Mouse (Mus musculus) stomach, embryonic 14.5 days (tissue): ENCODE measurements around the gene Ovol1. TPM values are rescaled to one million over a fixed set of nuclear protein-coding genes. Genes with fewer than 3 reads are reported as not detected.

Source experiments
- ATAC-seq: fragments of 200-750 bp; cut with Nextera tagmentation; 2 replicates; pipeline ENCODE4 v1.8.0; 2017; ENCODE audit warnings: low read depth, moderate TSS enrichment; ENCODE audit not compliant: insufficient number of reproducible peaks, insufficient read depth, low FRiP score
- H3K27ac ChIP-seq: fragments of 300-500 bp; sonication (generic); 2 replicates; pipeline ENCODE4 v1.5.1; 2014; ENCODE audit warnings: mild to moderate bottlenecking, low read length, moderate library complexity, mixed read lengths
- H3K27me3 ChIP-seq: fragments of 300-500 bp; sonication (generic); 2 replicates; pipeline ENCODE4 v1.6.1; 2014; ENCODE audit warnings: low read length, control low read depth, mixed read lengths; ENCODE audit not compliant: control insufficient read depth, insufficient read depth
- H3K36me3 ChIP-seq: fragments of 300-500 bp; sonication (generic); 2 replicates; pipeline ENCODE4 v1.6.1; 2014; ENCODE audit warnings: mild to moderate bottlenecking, control low read depth, low read length, moderate library complexity, mixed read lengths; ENCODE audit not compliant: control insufficient read depth, insufficient read depth
- H3K4me1 ChIP-seq: fragments of 300-500 bp; sonication (generic); 2 replicates; pipeline ENCODE4 v1.6.1; 2014; ENCODE audit warnings: low read length, control low read depth, mixed read lengths; ENCODE audit not compliant: control insufficient read depth, insufficient read depth
- H3K4me2 ChIP-seq: fragments of 300-500 bp; sonication (generic); replicated peaks from 2 replicates; pipeline ENCODE4 v1.6.1; 2014; ENCODE audit warnings: low read depth, low read length, control low read depth
- H3K4me3 ChIP-seq: fragments of 300-500 bp; sonication (generic); 2 replicates; pipeline ENCODE4 v1.5.1; 2014; ENCODE audit warnings: low read depth, low read length, control low read depth
- H3K9ac ChIP-seq: fragments of 300-500 bp; sonication (generic); replicated peaks from 2 replicates; pipeline ENCODE4 v1.6.1; 2014; ENCODE audit warnings: low read depth, mild to moderate bottlenecking, control low read depth, low read length, moderate library complexity, mixed read lengths
- H3K9me3 ChIP-seq: fragments of 300-500 bp; sonication (generic); 2 replicates; pipeline ENCODE4 v1.6.1; 2016; ENCODE audit warnings: low read depth, low read length, control low read depth; ENCODE audit not compliant: control insufficient read depth
- WGBS: fragments of 180-500 bp; shearing (Covaris S2); extraction: QIAGEN DNeasy Blood & Tissue Kit; methylation state at CpG from one replicate; pipeline ENCODE4 v1.1.7; 2014; 5-methylcytosine and 5-hydroxymethylcytosine counted together
- polyA plus RNA-seq: library from polyadenylated mRNA; unstranded; fragments of >200 nt; fragmentation: Nextera tagmentation; extraction: Ambion mirVana; gene quantifications from 2 replicates; pipeline ENCODE4 v1.2.1, GENCODE M21; 2014

The Ovol1 gene
- polyA plus RNA-seq, 1 experiment from 2014 or later: 11.5 TPM

- H3K4me1 ChIP-seq: peaks cover 8% of the 10 kb centered on the region; the same call in 1 of the 2 replicates
- no peaks in the 10 kb centered on the region for H3K36me3 ChIP-seq
- H3K27me3 ChIP-seq: no peaks in the 10 kb centered on the region
- ATAC-seq: no peak
- H3K27ac ChIP-seq: 0 out of 2 replicates have a peak overlapping the region, but pooled peaks have one; percentile 10
- 46% methylated on average over 15 of the region's 15 CpGs for WGBS
- peak overlapping the region; percentile 76 for H3K4me2 ChIP-seq
- H3K9me3 ChIP-seq: no peaks in the 10 kb centered on the region
- peak overlapping the region; percentile 45 for H3K4me3 ChIP-seq
- H3K9ac ChIP-seq: peak overlapping the region; percentile 57
Measured at GRCm38 (mm10) chr19:5511074-5511632, 49.3 kb downstream of the Ovol1 start.

- peak within 1 kb of the TSS; percentile 45 for H3K4me3 ChIP-seq
- H3K9ac ChIP-seq: peak within 1 kb of the TSS; percentile 57
- 3% methylated on average over 46 of the region's 47 CpGs for WGBS
Measured at GRCm38 (mm10) chr19:5510031-5511026, 50.1 kb downstream of the Ovol1 start, which contains the start of gene Snx32. Gene Snx32, minus strand, starts transcription at chr19:5510538.

GRCm38 (mm10) chr19:5503687-5504086 is 56.8 kb downstream of the Ovol1 start, which contains the start of gene 1700020D05Rik:
Gene 1700020D05Rik, minus strand, starts transcription at chr19:5503787.
- Histone ChIP-seq H3K4me2 (no peak within 1 kb of the TSS), H3K36me3 (no peaks in the 10 kb centered on the region), H3K27ac (no peak within 1 kb of the TSS), H3K4me3 (no peak within 1 kb of the TSS), H3K9ac (no peak within 1 kb of the TSS), H3K9me3 (no peaks in the 10 kb centered on the region), H3K4me1 (no peaks in the 10 kb centered on the region), H3K27me3 (no peaks in the 10 kb centered on the region)
- 62% methylated on average over 17 of the region's 17 CpGs for WGBS
- no peak for ATAC-seq

More at GRCm38 (mm10) chr19:5510031-5511026, 50.1 kb downstream of the Ovol1 start, which contains the start of gene Snx32:
- Histone ChIP-seq H3K27me3 (no peaks in the 10 kb centered on the region), H3K9me3 (no peaks in the 10 kb centered on the region), H3K27ac (0 out of 2 replicates have a peak within 1 kb of the TSS, but pooled peaks have one; percentile 10), H3K4me1 (peaks cover 8% of the 10 kb centered on the region; the same call in 1 of the 2 replicates), H3K4me2 (peak within 1 kb of the TSS; percentile 76), H3K36me3 (no peaks in the 10 kb centered on the region)
- peak; percentile 99 for ATAC-seq

- no peak for ATAC-seq
- H3K9ac ChIP-seq: no peak overlapping the region
- H3K27me3 ChIP-seq: no peaks in the 10 kb centered on the region
- peaks cover 16% of the 10 kb centered on the region for H3K36me3 ChIP-seq
- WGBS: 84% methylated on average over 2 of the region's 2 CpGs
- no peaks in the 10 kb centered on the region for H3K9me3 ChIP-seq
- H3K4me2 ChIP-seq: no peak overlapping the region
- H3K4me3 ChIP-seq: no peak overlapping the region
- no peak overlapping the region for H3K27ac ChIP-seq
- H3K4me1 ChIP-seq: no peaks in the 10 kb centered on the region
Measured at GRCm38 (mm10) chr19:5500330-5500875, 60.0 kb downstream of the Ovol1 start.

Other genes with a start within 250 kb of the Ovol1 start
- not detected in 2 replicates for gene Catsper1, start 224.9 kb downstream of the Ovol1 start, polyA plus RNA-seq
- 0.78 and 1.5 TPM in 2 replicates for gene Cst6, start 211.1 kb downstream of the Ovol1 start, polyA plus RNA-seq
- gene Eif1ad, start 193.9 kb downstream of the Ovol1 start, polyA plus RNA-seq: 44.3 and 45.9 TPM in 2 replicates
- gene Banf1, start 193.5 kb downstream of the Ovol1 start, polyA plus RNA-seq: 434 and 456 TPM in 2 replicates
- gene Sart1, start 171.9 kb downstream of the Ovol1 start, polyA plus RNA-seq: 56.3 and 65.0 TPM in 2 replicates
- 2.0 TPM in 1 of 2 replicates, not detected in the other for gene Tsga10ip, start 158.1 kb downstream of the Ovol1 start, polyA plus RNA-seq
- gene Drap1, start 135.7 kb downstream of the Ovol1 start, polyA plus RNA-seq: 191 and 198 TPM in 2 replicates
- gene AI837181, start 135.5 kb downstream of the Ovol1 start, polyA plus RNA-seq: 35.8 and 39.2 TPM in 2 replicates
- gene Fosl1, start 113.1 kb downstream of the Ovol1 start, polyA plus RNA-seq: not detected in 2 replicates
- gene Ccdc85b, start 102.8 kb downstream of the Ovol1 start, polyA plus RNA-seq: 6.8 and 7.8 TPM in 2 replicates
- gene Fibp, start 100.0 kb downstream of the Ovol1 start, polyA plus RNA-seq: 126 and 130 TPM in 2 replicates
- gene Ctsw, start 92.1 kb downstream of the Ovol1 start, polyA plus RNA-seq: 1.5 and 2.3 TPM in 2 replicates
- gene Efemp2, start 86.7 kb downstream of the Ovol1 start, polyA plus RNA-seq: 177 and 179 TPM in 2 replicates
- 41.2 and 46.6 TPM in 2 replicates for gene Mus81, start 72.2 kb downstream of the Ovol1 start, polyA plus RNA-seq
- gene Cfl1, start 70.2 kb downstream of the Ovol1 start, polyA plus RNA-seq: 2,904 and 2,937 TPM in 2 replicates
- 0.25 and 0.42 TPM in 2 replicates for gene 1700020D05Rik, start 56.9 kb downstream of the Ovol1 start, polyA plus RNA-seq
- 12.4 and 13.0 TPM in 2 replicates for gene Snx32, start 50.1 kb downstream of the Ovol1 start, polyA plus RNA-seq
- 5.5 and 6.1 TPM in 2 replicates for gene Ap5b1, start 7.4 kb upstream of the Ovol1 start, polyA plus RNA-seq
- 113 and 119 TPM in 2 replicates for gene Rnaseh2c, start 41.2 kb upstream of the Ovol1 start, polyA plus RNA-seq
- 30.5 and 37.0 TPM in 2 replicates for gene Kat5, start 49.6 kb upstream of the Ovol1 start, polyA plus RNA-seq
- gene Rela, start 76.8 kb upstream of the Ovol1 start, polyA plus RNA-seq: 49.0 and 52.2 TPM in 2 replicates
- 15.2 and 19.4 TPM in 2 replicates for gene Sipa1, start 103.1 kb upstream of the Ovol1 start, polyA plus RNA-seq
- 20.0 and 21.5 TPM in 2 replicates for gene Map3k11, start 128.1 kb upstream of the Ovol1 start, polyA plus RNA-seq
- 29.8 and 32.1 TPM in 2 replicates for gene Pcnx3, start 128.3 kb upstream of the Ovol1 start, polyA plus RNA-seq
- 0.62 and 0.84 TPM in 2 replicates for gene Kcnk7, start 143.7 kb upstream of the Ovol1 start, polyA plus RNA-seq
- gene Ehbp1l1, start 165.7 kb upstream of the Ovol1 start, polyA plus RNA-seq: 36.7 and 37.4 TPM in 2 replicates
- 92.4 and 98.4 TPM in 2 replicates for gene Fam89b, start 169.0 kb upstream of the Ovol1 start, polyA plus RNA-seq
- gene Ltbp3, start 180.3 kb upstream of the Ovol1 start, polyA plus RNA-seq: 33.8 and 35.2 TPM in 2 replicates
- 67.6 and 72.1 TPM in 2 replicates for gene Scyl1, start 210.8 kb upstream of the Ovol1 start, polyA plus RNA-seq